Mouse (Mus musculus): ENCODE measurements around the gene 4930412O13Rik. TPM values are rescaled to one million over a fixed set of nuclear protein-coding genes. Genes with fewer than 3 reads are reported as not detected.

Gene 4930412O13Rik
- not detected in 2 replicates for total RNA-seq (2015; ENCODE audit: low replicate concordance)
- total RNA-seq (2017; ENCODE audit: low replicate concordance): not detected in 2 replicates

DNA sequence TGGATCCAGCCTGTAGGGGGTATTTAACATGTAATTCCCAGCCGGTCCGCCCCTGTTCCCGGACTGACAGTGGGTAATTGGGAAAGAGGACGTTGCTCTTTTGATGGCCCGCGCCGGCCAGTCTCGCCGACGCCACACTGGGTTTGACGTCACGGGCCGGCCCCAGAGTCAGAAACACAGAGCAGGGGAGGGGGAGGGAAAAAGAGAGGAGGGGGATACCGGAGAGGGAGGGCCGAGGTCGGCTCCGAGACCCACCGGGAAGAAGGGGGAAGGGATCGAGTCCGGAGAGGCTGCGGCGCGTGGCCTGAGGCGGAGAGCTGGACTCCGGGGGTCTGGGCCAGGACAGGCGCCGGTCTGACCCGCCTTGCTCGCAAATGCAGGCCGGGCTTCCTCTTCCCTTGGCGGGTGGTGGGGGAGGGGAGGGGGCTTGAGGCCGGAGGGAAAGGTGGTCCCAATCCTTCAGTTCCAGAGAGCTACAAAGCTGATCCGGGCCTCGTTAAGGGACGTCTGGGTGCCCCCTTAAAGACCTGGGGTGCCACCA is at the start of gene 4930412O13Rik:
4930412O13Rik (plus strand) TSS at position 202 of the 541 bp plus-strand sequence.
- ATAC-seq (replicated peaks; ENCODE audit: low FRiP score, poor library complexity, severe bottlenecking): no peak

DNA sequence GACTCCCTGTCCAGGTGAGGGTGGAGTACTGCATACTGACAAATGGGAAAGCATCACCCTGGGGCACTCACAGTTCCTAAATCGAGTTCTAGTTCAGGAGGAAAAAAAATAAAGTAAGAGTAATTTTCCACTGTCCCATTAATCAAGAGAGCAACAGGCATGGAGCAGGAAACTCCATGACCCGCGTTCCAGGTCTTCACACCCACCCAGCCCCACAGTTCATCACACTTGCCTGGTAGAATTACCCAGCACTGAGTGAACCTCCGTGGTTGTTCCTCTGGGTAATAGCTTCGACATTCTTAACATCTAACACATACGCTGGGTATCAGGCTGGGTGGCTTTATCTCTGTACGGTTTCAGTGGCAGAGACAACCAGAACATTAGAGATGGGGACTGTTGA is 47.3 kb upstream of the 4930412O13Rik start:
- ATAC-seq (replicated peaks; ENCODE audit: low FRiP score, poor library complexity, severe bottlenecking): no peak

DNA sequence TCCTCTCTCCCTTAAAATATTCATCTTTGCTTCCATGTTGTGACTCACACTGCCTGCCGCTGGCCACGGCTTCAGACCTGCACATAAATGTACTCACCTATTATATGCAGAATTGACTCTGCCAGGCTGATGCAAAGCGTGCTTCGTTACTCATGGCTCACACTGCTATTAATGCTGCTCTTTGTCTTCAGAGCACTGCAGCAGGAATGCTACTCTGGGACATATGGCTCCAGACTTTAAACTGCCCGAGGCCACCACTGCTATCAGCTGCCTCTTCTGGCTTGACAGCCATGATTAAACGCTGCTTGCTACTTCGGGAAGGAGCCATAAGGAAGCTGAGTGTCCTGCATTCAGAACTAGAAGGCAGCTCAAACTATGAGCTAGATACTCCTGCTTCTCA is 45.9 kb upstream of the 4930412O13Rik start:
- ATAC-seq (replicated peaks; ENCODE audit: low FRiP score, poor library complexity, severe bottlenecking): no peak

DNA sequence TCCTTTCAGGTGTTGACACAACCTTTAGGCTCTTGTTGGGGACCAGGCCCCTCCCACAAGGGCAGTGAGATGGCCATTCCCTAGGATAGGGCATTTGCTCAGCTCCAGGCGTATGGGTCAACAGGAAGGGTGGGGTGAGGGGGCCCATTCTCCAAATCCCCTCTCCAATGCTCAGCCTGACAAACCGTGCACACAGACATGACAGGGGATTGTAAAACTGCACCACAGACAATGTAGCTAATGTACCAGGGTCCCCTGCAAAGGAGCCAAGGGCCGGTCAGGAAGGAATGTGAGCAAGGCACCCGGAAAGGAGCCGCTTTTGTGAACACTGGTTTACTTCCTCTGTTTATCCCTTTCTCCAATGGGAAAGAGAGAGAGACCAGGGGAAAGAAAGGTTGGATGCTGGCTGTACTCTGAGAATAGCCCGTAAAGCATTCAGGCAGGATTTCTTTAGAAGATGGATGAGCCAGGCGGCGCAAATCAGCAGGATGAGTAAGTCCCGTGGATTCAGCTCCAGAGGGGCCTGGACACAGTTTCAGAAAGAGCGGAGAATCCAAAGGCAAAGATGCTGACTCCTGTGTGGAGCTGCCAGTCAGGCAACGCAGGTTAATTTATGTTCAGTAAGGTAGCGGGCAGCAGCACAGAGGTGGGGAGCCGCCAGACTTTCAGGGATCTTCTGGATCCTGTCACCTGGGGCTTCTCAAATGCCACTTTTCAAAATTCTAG is 28.0 kb upstream of the 4930412O13Rik start:
- ATAC-seq (replicated peaks; ENCODE audit: low FRiP score, poor library complexity, severe bottlenecking): no peak

DNA sequence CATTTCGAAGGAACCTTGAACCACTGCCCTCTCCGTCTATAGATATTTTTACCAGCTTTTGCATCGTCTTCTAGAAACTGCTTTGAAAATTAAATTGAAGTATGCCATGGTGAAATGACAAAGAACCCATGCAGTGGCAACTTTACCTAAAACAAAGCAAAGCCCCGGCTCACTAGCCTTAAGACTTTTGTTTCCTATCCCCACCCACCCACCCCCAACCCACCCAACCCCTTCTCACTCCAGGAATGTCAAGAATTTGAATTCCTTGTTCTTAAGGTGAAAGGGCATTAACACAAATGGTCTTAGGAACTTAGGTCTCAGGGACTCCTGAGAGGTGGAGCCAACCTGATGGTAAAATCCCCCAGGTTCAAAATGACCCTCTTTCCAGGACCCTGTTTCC is 25.2 kb upstream of the 4930412O13Rik start:
- no peak for ATAC-seq (replicated peaks; ENCODE audit: low FRiP score, poor library complexity, severe bottlenecking)

DNA sequence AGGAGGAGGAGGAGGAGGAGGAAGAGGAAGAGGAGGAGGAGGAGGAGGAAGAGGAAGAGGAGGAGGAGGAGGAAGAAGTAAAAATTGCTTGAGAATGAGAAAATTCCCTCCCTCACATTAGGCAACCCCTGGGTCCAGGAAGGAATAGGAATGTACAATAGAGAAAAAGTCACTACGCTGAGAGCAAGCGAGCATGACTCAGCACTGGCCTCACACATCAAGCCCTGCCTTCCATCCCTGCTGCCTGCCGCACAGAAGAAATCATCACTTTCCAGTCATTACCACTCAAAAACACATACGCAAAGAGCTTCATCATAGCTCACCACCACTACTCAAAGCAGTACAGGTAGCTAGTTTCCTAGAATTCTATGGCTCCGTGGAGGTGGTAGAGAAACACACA is 20.4 kb upstream of the 4930412O13Rik start:
- no peak for ATAC-seq (replicated peaks; ENCODE audit: low FRiP score, poor library complexity, severe bottlenecking)

DNA sequence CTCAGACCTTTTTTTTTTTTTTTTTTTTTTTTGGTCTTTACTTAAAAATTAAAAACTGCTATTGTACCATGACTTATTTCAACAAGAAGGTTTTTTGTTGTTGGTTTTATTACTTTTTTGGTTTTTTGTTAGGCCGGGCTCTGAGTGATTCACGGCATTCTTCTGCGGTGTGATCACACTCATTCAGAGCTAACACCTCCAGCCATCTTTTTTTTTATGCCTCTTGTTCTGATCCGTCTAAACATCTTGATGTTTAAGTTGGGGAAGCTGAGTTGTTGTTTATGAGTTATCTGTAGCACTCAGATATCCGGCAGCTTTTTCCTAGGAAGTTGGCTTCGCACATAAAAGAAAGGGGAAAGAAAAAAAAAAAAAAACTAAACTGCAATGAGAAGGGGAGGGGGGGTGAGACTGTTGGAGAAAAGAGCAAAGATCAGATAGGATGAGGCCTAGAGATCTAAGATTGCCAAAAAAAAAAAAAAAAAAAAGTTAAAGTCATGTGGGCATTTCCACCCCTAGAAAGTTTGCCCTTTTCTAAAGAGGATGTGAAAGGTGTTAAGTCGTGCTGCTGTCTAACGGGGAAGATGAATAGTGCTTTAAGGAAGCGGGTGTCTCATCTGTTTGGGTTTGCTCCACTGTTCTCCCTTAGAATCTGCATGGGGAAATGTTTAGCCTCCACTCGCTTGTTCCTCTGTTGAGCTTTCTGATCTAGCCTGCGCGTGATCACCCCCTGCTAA is 13.8 kb upstream of the 4930412O13Rik start:
- ATAC-seq (replicated peaks; ENCODE audit: low FRiP score, poor library complexity, severe bottlenecking): no peak

DNA sequence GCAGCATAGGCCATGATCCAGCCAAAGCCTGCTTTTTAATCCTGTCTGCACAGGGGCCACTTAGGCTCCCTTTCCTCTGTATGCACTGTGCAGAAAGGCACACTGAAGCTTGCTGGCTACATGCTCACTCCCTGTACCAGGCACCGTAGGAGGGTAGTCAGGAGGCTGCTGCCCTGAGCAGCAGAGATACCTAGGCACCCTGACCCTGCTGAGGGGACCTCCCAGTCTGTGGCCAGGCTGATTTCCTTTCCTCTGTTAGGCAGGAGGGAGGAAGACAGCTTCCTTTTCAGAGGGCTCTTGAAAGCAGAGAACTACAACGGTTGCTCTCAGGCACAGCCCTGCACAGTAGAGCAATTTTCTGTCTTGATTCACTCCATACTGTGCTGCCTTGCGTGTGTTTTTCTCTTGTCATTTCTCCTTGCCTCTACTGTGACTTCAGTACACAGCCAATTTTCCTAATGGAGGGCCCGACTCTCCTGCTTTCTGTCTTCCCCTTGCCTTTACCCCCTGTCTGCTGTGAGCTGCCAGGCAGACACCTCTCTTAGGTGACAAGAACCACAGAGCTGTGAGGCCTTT is 9.8 kb upstream of the 4930412O13Rik start:
- ATAC-seq (replicated peaks; ENCODE audit: low FRiP score, poor library complexity, severe bottlenecking): no peak

DNA sequence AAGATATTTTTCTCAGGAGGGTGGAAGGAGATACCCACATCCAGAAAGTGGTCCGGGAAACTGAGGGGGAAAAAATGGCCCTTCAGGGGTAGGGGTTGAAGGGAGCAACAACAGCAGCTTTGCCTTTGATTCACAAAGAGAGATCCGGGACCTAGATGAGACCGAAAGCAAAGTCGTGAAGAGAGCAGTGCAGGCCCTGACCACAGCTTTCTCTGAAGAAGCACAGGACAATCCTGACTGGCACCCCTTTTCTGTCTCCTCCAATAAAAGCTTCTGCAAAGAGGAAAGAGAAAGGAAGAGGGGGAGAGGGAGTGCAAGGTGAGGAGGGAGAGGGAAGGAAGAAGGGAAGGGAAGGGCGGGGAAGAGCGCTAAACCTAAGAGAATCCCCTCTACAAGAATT is 9.3 kb upstream of the 4930412O13Rik start:
- ATAC-seq (replicated peaks; ENCODE audit: low FRiP score, poor library complexity, severe bottlenecking): no peak

DNA sequence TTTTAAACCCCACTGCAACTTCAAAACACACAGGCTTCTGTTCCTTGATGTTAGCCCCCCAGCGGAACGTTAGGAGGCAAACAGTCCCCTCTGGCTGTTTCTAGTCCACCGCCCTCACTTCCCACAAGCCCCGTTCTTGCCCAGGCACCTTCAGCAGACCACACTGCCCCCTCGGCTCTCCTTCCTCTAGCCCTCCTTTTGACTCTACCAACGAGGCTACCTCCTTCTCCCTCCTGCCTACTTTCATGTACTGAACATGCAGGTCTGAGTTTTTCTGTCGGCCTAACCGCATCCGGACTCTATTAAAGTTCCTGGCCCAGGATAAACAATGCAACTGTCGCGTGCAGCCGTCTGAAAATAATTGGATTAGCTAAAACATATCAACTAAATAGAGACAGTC is 8.4 kb upstream of the 4930412O13Rik start:
- ATAC-seq (replicated peaks; ENCODE audit: low FRiP score, poor library complexity, severe bottlenecking): no peak

DNA sequence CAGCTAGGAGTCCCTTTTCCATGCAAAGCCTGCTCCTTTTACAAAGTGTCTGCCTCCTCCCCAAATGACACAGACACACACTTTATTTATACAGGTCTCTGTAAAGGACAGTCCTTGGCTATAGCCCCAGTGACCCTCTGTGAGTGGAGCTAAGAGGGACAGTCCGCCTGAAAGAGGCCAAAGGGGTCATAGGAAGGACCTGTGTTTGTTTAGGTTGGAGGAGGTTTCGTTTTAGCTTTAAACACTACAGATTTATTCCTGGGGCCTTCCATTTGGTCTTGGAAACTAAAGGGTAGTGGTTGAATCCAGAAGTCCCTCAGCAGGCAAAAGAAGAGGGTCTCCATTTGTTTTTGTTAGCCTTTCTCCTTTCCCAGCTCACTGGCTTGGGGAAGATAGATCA is 7.3 kb upstream of the 4930412O13Rik start:
- no peak for ATAC-seq (replicated peaks; ENCODE audit: low FRiP score, poor library complexity, severe bottlenecking)

DNA sequence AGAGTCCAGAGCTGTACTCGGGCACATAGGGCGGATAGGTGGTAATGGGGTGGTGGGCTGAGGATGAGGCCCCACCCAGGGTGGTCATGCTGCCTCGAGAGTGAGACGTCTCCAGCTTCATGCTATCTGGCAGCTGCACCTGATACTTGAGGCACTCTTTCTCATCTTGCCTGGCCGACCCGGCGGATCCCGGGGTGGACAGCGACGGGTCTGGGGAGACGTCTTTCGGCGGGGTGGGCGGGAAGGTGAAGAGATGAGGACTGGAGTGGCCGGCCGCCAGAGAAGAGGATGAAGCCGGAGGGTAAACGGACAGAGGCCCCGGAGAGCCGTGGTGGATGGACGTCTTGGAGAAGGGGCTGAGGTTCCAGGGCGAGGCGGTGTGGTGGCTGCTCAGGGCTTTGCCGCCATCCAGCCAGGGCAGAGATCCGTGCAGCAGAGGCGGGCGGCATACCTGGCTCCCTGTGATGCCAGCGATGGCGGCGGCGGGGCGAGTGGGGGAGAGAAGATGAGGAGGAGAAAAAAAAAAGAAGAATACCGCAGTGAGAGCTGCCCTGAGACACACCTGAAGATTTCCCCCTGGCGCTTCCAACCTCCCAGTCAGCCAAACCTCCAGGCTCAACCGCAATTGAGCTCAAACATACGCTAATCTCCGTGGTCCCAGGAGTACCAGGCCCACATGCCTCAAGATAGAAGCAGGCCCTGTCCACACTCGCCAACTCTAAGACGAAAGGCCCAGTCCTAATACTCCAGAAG is 6.4 kb upstream of the 4930412O13Rik start:
- no peak for ATAC-seq (replicated peaks; ENCODE audit: low FRiP score, poor library complexity, severe bottlenecking)

DNA sequence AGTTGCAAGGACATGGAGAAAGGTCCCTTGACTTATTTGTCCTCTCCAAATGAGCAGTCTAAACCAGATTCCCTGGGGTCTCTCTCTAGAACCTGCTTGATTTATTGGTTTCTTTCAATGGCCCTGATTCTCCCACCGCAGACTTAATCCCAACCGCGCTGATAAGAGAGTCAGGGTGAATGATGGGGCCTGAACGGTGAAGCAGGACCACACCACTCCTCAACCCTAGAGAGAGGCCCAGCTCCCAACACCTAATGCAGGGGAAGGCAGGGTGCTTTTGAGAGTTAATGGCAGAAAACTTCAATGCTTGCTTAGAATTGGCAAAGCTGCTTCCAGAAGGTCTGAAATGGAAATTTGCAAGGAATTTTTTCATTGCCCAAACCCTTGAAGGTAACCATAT is 5.8 kb upstream of the 4930412O13Rik start:
- no peak for ATAC-seq (replicated peaks; ENCODE audit: low FRiP score, poor library complexity, severe bottlenecking)

DNA sequence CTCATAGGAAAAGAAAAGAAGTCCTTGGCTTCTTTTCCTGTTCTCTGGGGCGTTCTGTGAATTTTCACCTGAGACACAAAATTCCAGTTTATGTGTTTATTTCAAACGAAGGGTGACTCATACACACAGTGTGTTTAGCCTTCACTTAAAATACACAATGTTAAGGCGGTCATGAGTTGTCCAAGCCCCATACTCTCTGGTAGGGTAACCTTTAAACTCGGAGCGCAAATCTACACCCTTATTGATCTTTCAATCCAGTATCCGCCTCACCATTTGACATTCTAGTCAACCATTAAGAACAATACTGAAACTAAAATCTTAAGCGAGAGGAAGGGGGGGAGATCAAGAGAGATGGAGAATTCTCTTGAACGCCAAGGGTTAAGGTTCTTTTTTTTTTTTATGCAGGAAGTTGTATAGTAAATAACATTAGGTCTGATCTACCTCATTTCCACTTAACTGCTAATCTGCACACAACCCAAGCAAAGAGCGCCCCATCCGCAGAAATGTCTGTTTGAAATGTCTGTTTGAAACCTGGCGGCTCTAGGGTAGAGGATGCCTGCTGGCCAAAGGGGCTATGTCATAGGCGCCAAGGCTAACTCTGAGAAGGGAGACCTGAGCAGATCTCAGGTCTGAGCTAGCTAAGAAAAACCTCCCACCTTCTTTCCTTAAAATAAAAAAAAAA is 5.2 kb upstream of the 4930412O13Rik start:
- no peak for ATAC-seq (replicated peaks; ENCODE audit: low FRiP score, poor library complexity, severe bottlenecking)

DNA sequence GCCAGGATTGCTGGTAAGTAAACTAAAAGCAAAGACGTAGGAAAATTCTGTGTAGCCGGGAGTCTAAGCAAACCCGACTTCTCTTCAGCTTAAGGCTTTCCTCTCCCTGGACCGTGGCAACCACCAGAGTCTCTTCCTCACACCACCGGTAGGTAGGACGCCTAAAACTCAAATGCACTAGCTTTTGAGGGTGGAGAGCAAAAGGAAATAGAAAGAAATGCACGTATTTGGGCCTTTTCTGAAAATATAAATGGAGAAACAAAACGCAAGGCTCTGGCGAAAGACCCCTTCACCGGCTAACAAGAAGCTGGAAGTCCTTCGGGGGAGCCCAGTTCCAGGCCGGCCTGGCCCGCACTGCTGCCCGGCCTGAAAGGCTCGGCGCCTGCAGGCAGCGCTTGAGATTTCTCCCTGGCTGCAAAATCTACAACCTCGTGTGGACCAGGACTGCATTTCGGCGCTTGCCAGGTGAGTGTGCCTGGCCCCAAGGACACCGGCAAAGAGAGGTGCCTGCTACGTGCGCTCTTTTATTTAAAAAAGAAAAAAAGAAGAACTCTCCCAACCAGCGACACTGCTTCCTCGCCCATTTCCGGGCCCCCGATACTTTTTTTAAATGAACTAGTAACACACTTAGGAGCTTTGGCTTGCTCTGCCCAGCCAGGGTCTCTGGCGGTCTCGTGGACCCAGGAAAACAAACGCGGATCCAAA is 4.3 kb upstream of the 4930412O13Rik start:
- ATAC-seq (replicated peaks; ENCODE audit: low FRiP score, poor library complexity, severe bottlenecking): no peak

DNA sequence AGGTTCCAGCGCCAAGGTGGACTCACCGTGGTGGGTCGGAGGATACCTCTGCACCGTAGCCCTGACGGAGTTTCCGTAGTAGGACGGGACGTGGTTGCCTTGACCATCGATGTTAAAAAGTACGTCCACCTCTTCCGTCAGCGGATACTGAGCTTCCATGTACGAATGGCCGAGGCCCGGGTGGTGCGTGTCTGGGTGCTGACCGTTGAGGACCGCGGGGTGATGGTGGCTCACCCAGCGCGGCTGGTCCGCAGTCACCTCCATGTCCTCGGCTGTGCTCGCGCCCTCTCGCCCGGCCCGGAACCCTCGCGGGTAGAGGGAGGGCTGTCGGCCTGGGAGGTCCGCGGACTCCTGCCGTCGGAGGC is 3.7 kb upstream of the 4930412O13Rik start:
- ATAC-seq (replicated peaks; ENCODE audit: low FRiP score, poor library complexity, severe bottlenecking): no peak

DNA sequence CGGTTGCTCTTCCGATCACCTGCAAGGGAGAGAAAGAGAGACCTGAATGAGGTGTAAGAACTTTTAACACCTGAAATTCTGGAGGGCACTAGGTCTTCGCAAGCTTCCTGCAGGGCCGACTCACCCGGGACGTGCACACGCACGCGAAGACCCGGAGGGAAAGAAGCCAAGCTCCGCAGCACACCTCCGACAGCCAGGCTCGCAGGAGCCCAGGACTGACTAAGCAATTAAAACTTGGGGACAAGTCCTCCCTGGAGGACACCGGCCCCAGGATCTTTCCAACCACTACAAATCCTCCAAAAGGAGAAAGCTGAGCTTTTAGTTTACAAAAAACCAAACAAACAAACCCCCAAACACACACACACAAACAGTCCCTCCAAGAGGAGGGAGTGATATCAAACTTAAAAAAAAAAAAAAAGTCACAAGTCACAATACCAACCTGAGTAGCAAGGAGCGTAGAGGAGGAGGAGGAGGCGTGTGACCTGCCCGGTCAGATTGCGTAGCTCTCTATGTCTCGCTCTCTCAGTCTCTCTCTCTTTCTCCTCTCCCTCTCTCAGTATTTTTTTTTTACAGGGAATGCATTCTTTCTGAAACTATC is 3.0 kb upstream of the 4930412O13Rik start:
- ATAC-seq (replicated peaks; ENCODE audit: low FRiP score, poor library complexity, severe bottlenecking): no peak

DNA sequence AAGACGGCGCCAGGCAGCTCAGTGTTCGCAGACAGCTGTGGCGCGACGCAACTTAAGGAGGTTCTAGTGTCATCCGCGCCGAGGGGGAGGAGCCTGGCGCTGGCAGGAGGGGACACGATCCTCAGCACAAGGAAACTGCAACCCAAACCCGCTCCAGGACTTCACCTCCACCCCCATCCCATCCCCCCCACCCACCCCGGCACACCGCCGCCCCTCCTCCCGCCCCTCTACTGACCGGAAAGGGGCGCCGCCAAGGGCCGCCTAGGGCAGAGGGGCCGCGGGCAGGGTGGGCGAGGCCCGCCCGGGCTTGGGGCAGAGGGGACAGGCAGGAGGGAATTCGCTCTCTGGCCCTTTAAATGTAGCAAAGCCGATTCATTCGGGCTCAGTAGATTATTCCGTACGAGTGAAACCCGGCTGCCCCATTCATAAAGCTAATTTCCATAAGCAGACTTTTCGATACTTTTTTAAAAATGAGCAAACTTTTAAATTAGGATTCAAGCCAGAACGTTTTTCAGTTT is 2.4 kb upstream of the 4930412O13Rik start:
- ATAC-seq (replicated peaks; ENCODE audit: low FRiP score, poor library complexity, severe bottlenecking): no peak
